Mouse (Mus musculus): ENCODE data around the gene Acsl5. TPM values are rescaled to one million over a fixed set of nuclear protein-coding genes. Genes with fewer than 3 reads are reported as not detected.

Gene Acsl5
- polyA plus RNA-seq, 1 experiment: 82.2 TPM

GRCm38 (mm10) chr19:55244791-55245231 is 6.9 kb upstream of the Acsl5 start:
- 0 out of 2 replicates have a peak overlapping the region, but pooled peaks have one; percentile 12 for H3K27ac ChIP-seq (ENCODE audit: control insufficient read depth, insufficient read depth, low read depth, low read length, poor library complexity)
- no peaks in the 10 kb centered on the region for H3K4me1 ChIP-seq (ENCODE audit: control insufficient read depth, insufficient read depth, low read length)
- H3K4me3 ChIP-seq (replicated peaks; ENCODE audit: control insufficient read depth, low read depth, low read length): no peak overlapping the region
- TF ChIP-seq CTCF (IDR thresholded peaks at IDR 0.05; ENCODE audit: control insufficient read depth, insufficient read depth, low read length) (peak; percentile 20; the same call in 1 of the 2 replicates), POLR2A (IDR thresholded peaks at IDR 0.05; ENCODE audit: borderline replicate concordance, control insufficient read depth, low read depth, low read length) (no peak)
- WGBS: 40% methylated on average over 7 of the region's 7 CpGs

- no peak for TF ChIP-seq POLR2A (IDR thresholded peaks at IDR 0.05; ENCODE audit: borderline replicate concordance, control insufficient read depth, low read depth, low read length)
- no peak for TF ChIP-seq CTCF (IDR thresholded peaks at IDR 0.05; ENCODE audit: control insufficient read depth, insufficient read depth, low read length)
- H3K27ac ChIP-seq (ENCODE audit: control insufficient read depth, insufficient read depth, low read depth, low read length, poor library complexity): no peak overlapping the region
- no peak overlapping the region for H3K4me3 ChIP-seq (replicated peaks; ENCODE audit: control insufficient read depth, low read depth, low read length)
- H3K4me1 ChIP-seq (ENCODE audit: control insufficient read depth, insufficient read depth, low read length): peaks cover 3% of the 10 kb centered on the region; the same call in 1 of the 2 replicates
- WGBS: 87% methylated on average over 5 of the region's 5 CpGs
Measured at GRCm38 (mm10) chr19:55247563-55247962, 4.2 kb upstream of the Acsl5 start.

- peaks cover 3% of the 10 kb centered on the region; the same call in 1 of the 2 replicates for H3K4me1 ChIP-seq (ENCODE audit: control insufficient read depth, insufficient read depth, low read length)
- no peak overlapping the region for H3K4me3 ChIP-seq (replicated peaks; ENCODE audit: control insufficient read depth, low read depth, low read length)
- no peak overlapping the region for H3K27ac ChIP-seq (ENCODE audit: control insufficient read depth, insufficient read depth, low read depth, low read length, poor library complexity)
- no peak for TF ChIP-seq CTCF (IDR thresholded peaks at IDR 0.05; ENCODE audit: control insufficient read depth, insufficient read depth, low read length)
- no peak for TF ChIP-seq POLR2A (IDR thresholded peaks at IDR 0.05; ENCODE audit: borderline replicate concordance, control insufficient read depth, low read depth, low read length)
- 41% methylated on average over 9 of the region's 9 CpGs for WGBS
Measured at GRCm38 (mm10) chr19:55247991-55248520, 3.7 kb upstream of the Acsl5 start.

- Histone ChIP-seq H3K4me1 (ENCODE audit: control insufficient read depth, insufficient read depth, low read length) (peaks cover 3% of the 10 kb centered on the region; the same call in 1 of the 2 replicates), H3K4me3 (replicated peaks; ENCODE audit: control insufficient read depth, low read depth, low read length) (no peak overlapping the region), H3K27ac (ENCODE audit: control insufficient read depth, insufficient read depth, low read depth, low read length, poor library complexity) (no peak overlapping the region)
- 55% methylated on average over 5 of the region's 5 CpGs for WGBS
- TF ChIP-seq POLR2A (IDR thresholded peaks at IDR 0.05; ENCODE audit: borderline replicate concordance, control insufficient read depth, low read depth, low read length): no peak
- TF ChIP-seq CTCF (IDR thresholded peaks at IDR 0.05; ENCODE audit: control insufficient read depth, insufficient read depth, low read length): no peak
Measured at GRCm38 (mm10) chr19:55250451-55250850, 1.3 kb upstream of the Acsl5 start.

- H3K4me3 ChIP-seq (replicated peaks; ENCODE audit: control insufficient read depth, low read depth, low read length): peak overlapping the region; percentile 74
- 0% methylated on average over 9 of the region's 9 CpGs for WGBS
- H3K27ac ChIP-seq (ENCODE audit: control insufficient read depth, insufficient read depth, low read depth, low read length, poor library complexity): peak overlapping the region; percentile 83
- H3K4me1 ChIP-seq (ENCODE audit: control insufficient read depth, insufficient read depth, low read length): peaks cover 12% of the 10 kb centered on the region; the same call in 1 of the 2 replicates
- TF ChIP-seq CTCF (IDR thresholded peaks at IDR 0.05; ENCODE audit: control insufficient read depth, insufficient read depth, low read length) (no peak), POLR2A (IDR thresholded peaks at IDR 0.05; ENCODE audit: borderline replicate concordance, control insufficient read depth, low read depth, low read length) (no peak)
Measured at GRCm38 (mm10) chr19:55253239-55253569, 1.5 kb downstream of the Acsl5 start.

- under 1% methylated on average over 32 of the region's 32 CpGs for WGBS
- TF ChIP-seq POLR2A (IDR thresholded peaks at IDR 0.05; ENCODE audit: borderline replicate concordance, control insufficient read depth, low read depth, low read length): peak; percentile 39; the same call in 1 of the 2 replicates
- no peak for TF ChIP-seq CTCF (IDR thresholded peaks at IDR 0.05; ENCODE audit: control insufficient read depth, insufficient read depth, low read length)
- peak overlapping the region; percentile 74 for H3K4me3 ChIP-seq (replicated peaks; ENCODE audit: control insufficient read depth, low read depth, low read length)
- peaks cover 12% of the 10 kb centered on the region; the same call in 1 of the 2 replicates for H3K4me1 ChIP-seq (ENCODE audit: control insufficient read depth, insufficient read depth, low read length)
- H3K27ac ChIP-seq (ENCODE audit: control insufficient read depth, insufficient read depth, low read depth, low read length, poor library complexity): peak overlapping the region; percentile 83
Measured at GRCm38 (mm10) chr19:55253570-55254441, 2.1 kb downstream of the Acsl5 start.

- H3K4me1 ChIP-seq (ENCODE audit: control insufficient read depth, insufficient read depth, low read length): peaks cover 12% of the 10 kb centered on the region; the same call in 1 of the 2 replicates
- H3K4me3 ChIP-seq (replicated peaks; ENCODE audit: control insufficient read depth, low read depth, low read length): peak overlapping the region; percentile 74
- H3K27ac ChIP-seq (ENCODE audit: control insufficient read depth, insufficient read depth, low read depth, low read length, poor library complexity): no peak overlapping the region
- TF ChIP-seq POLR2A (IDR thresholded peaks at IDR 0.05; ENCODE audit: borderline replicate concordance, control insufficient read depth, low read depth, low read length): no peak
- no peak for TF ChIP-seq CTCF (IDR thresholded peaks at IDR 0.05; ENCODE audit: control insufficient read depth, insufficient read depth, low read length)
- WGBS: 15% methylated on average over 5 of the region's 5 CpGs
Measured at GRCm38 (mm10) chr19:55254513-55255016, 2.8 kb downstream of the Acsl5 start.

- H3K27ac ChIP-seq (ENCODE audit: control insufficient read depth, insufficient read depth, low read depth, low read length, poor library complexity): no peak overlapping the region
- peaks cover 9% of the 10 kb centered on the region for H3K4me1 ChIP-seq (ENCODE audit: control insufficient read depth, insufficient read depth, low read length)
- no peak overlapping the region for H3K4me3 ChIP-seq (replicated peaks; ENCODE audit: control insufficient read depth, low read depth, low read length)
- TF ChIP-seq CTCF (IDR thresholded peaks at IDR 0.05; ENCODE audit: control insufficient read depth, insufficient read depth, low read length) (no peak), POLR2A (IDR thresholded peaks at IDR 0.05; ENCODE audit: borderline replicate concordance, control insufficient read depth, low read depth, low read length) (no peak)
- 62% methylated on average over 9 of the region's 9 CpGs for WGBS
Measured at GRCm38 (mm10) chr19:55256156-55256555, 4.4 kb downstream of the Acsl5 start.

Measured in bone marrow, adult 2 months (tissue).